Mouse (Mus musculus): Measurements from ENCODE around the gene Zdhhc20. TPM values are rescaled to one million over a fixed set of nuclear protein-coding genes. Genes with fewer than 3 reads are reported as not detected.
"Not testable (repeated sequence)": the region's sequence is repeated elsewhere in the genome, so short reads cannot be mapped to it uniquely, and the experiment has no call there.

Gene Zdhhc20
- total RNA-seq, 2 experiments from 2014 or later = 6.9 to 10.9 TPM

- intact Hi-C loops (cut with DNase I); DNase-seq (ENCODE audit: low spot score): not testable (repeated sequence)
These were observed 42.0 kb downstream of the Zdhhc20 start for GRCm38 (mm10) chr14:57848061-57848460.

DNA sequence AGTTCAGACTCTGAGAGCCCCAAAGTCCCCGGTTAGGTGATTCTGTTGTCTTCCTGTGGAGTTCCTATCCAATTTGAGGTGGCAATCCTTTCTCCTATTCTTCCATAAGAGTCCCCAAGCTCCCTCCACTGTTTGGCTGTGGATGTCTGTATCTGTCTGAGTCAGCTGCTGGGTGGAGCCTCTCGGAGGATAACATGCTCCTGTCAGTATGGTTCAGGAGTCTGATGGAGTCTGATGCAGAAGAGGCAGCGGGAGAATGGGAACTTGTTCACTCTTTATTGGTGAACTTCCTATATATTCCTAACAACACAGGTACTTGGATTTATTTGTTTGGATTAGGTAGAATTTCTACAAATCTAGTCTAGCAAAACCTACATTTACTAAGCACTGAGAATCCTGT lies 45.5 kb downstream of the Zdhhc20 start:
- intact Hi-C loops (cut with DNase I) = no loop called here
- DNase-seq (ENCODE audit: low spot score) = no peak

GRCm38 (mm10) chr14:57835157-57835556 lies 54.9 kb downstream of the Zdhhc20 start:
- DNase-seq (ENCODE audit: low spot score) = no peak
- intact Hi-C loops (cut with DNase I) = no loop called here

DNA sequence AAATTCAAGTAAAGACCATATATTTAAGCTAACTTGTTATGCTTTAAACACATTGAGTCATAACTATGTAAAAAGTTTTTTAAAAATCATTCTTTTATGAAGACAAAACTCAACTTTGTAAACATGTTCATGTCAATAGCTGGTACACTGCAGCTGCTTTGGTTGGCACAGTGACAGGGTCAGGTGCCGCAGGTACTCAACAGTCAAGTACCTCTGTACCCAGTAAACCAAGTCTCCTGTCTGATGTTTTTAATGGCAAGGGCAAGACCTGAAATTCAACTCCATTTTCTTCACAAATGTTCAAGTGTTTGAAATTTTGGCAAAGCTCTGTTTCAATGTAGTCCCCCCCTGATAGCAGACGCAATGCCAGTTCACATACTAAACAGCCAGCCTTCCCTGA lies 56.5 kb downstream of the Zdhhc20 start:
- no peak for DNase-seq (ENCODE audit: low spot score)
- intact Hi-C loops (cut with DNase I) = no loop called here

- DNase-seq (ENCODE audit: low spot score) = no peak
- intact Hi-C loops (cut with DNase I) = loop anchor here (5.0 kb wide), 3 partner anchors 60 to 145 kb away; no protein-coding TSS in a partner anchor
These were observed 62.8 kb downstream of the Zdhhc20 start for GRCm38 (mm10) chr14:57827284-57827683.

DNA sequence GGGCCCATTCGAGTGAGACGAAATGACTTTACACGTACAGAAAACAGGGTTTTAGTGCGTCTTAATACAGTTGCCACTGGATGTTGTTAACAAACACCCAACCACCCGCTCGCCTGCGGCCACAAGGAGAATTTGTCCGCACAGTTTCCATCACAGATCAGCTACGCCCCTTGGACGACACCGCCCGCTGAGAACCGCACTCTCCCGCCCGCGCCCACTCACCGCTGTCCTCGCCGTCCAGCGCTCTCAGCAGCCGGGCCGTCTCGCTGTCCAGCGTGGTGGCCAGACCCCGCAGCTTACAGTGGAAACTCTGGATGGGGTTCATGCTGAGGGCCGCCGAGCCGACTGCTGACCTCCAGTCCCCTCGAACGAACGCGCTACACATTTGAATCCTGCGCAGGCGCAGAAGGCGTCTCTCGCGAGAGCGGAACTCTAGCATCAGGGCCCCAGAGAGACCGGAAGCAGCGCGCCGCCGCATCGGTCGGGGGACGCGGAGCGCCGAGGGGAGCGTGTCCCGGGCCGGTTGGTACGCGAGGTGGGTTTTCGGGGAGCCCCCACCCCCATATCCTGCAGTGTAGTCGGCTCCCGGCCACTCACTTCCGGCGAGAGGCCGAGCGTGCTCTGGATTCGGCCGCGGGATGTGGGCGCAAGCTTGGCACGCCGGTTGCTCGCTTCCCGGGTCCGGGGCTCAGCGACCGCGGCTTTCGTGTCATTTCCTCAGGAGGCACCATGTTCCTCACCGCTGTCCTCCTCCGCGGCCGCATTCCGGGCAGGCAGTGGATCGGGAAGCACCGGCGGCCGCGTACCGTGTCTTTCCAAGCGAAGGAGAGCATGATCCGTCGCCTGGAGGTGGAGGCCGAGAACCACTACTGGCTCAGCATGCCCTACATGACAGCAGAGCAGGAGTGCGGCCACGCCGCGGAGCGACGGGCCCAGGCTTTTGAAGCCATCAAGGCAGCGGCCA lies 64.0 kb downstream of the Zdhhc20 start, which contains the start of the genes Ska3 and Mrpl57:
Ska3 (minus strand) TSS at position 398 of the 964 bp plus-strand sequence.
Mrpl57 (plus strand) TSS at position 447 of the 964 bp plus-strand sequence.
- DNase-seq (ENCODE audit: low spot score) = peak; percentile 84
- intact Hi-C loops (cut with DNase I) = loop anchor here (5.0 kb wide), 3 partner anchors 61 to 144 kb away; no protein-coding TSS in a partner anchor

GRCm38 (mm10) chr14:57820839-57821238 lies 69.2 kb downstream of the Zdhhc20 start:
- DNase-seq (ENCODE audit: low spot score) = no peak
- intact Hi-C loops (cut with DNase I) = no loop called here

DNA sequence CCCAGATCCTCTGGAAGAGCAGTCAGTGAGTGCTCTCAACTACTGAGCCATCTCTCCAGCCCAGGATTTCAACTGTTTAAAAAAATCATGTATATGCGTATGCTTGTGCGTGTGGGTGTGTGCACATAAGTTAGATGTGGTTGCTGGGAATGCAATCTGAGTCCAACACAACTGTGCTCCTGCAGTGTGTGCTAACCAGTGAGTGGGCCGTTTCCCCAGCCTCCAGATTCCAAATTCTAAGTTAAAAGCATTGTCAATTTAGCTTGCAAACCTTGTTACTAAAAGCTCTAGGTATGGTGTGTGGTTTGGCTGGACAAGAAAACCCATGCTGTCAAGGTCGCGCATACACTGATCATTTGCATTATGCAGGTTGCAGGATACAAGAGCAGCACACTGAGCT lies 78.2 kb downstream of the Zdhhc20 start:
- no peak for DNase-seq (ENCODE audit: low spot score)
- intact Hi-C loops (cut with DNase I) = no loop called here

GRCm38 (mm10) chr14:57810886-57811285 lies 79.2 kb downstream of the Zdhhc20 start:
- intact Hi-C loops (cut with DNase I) = no loop called here
- DNase-seq (ENCODE audit: low spot score) = no peak

DNA sequence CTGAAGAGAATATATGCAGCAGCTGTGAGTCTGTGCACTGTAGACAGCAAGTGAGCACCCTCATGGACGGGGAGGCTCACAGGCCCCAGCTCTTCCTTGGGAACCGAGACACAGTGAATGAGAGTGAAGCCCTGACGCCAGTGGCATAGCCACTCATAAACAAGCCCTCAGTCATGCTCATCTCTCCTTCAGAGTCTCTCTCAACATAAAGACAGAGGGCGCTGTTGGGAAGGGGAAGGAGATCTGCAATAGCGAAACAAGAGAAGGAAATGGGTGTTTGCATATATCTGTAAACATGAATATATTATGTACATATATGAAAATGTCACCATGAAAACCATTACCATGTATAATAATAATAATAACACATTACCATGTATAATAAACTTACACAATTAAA lies 81.5 kb downstream of the Zdhhc20 start:
- DNase-seq (ENCODE audit: low spot score) = no peak
- intact Hi-C loops (cut with DNase I) = no loop called here

GRCm38 (mm10) chr14:57803731-57804130 lies 86.3 kb downstream of the Zdhhc20 start:
- no peak for DNase-seq (ENCODE audit: low spot score)
- intact Hi-C loops (cut with DNase I) = no loop called here

GRCm38 (mm10) chr14:57797991-57798931 lies 91.8 kb downstream of the Zdhhc20 start, which contains the start of gene Sap18:
TSS of gene Sap18 (plus strand) at chr14:57798180.
- intact Hi-C loops (cut with DNase I) = loop anchor here (2.0 to 10.0 kb wide), 2 partner anchors 53 to 113 kb away; no protein-coding TSS in a partner anchor
- peak; percentile 97 for DNase-seq (ENCODE audit: low spot score)

DNA sequence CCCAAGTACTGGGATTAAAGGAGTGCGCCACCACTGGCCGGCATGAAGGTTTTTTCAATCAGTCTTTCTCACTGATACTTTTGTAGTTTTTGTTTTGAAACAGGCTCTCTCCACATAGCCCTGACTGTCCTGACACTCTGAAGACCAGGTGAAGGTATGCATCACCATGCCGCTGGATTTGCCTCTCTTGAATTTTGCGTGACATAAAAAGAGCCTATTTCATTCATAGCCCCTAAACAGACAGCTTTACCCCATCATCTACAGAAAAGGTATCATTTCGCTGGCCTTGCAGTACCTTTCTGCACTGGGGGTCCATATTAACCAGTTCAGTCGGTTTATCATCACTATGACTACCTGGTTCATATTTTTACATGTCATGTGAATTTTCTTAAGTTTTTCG lies 92.5 kb downstream of the Zdhhc20 start:
- intact Hi-C loops (cut with DNase I) = loop anchor here (10.0 kb wide), 1 partner anchor 113 kb away; no protein-coding TSS in a partner anchor

DNA sequence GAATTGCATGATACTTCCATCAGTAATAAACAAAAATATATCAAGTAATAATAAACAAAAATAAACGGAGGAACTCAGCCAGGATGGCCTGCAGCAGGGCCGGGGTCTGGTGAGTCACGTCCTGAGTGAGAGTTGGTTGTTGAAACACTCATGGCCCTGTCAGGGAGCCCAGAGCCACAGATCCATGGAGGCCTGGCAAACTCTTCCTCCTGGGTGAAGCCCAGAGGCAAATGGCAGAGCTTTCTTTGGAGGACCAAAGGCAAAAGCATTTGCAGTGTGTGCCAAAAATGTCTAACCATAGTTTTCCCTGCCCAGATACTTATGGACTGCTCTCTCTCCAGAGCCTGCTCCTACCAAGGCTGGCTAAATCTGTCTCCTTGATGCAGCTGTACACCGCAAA lies 98.9 kb downstream of the Zdhhc20 start:
- DNase-seq (ENCODE audit: low spot score) = no peak
- intact Hi-C loops (cut with DNase I) = loop anchor here (10.0 kb wide), 1 partner anchor 106 kb away; no protein-coding TSS in a partner anchor

More for the DNA sequence above, 92.5 kb downstream of the Zdhhc20 start:
- DNase-seq (ENCODE audit: low spot score) = no peak

- intact Hi-C loops (cut with DNase I) = loop anchor here (10.0 kb wide), 1 partner anchor 105 kb away; no protein-coding TSS in a partner anchor
- DNase-seq (ENCODE audit: low spot score) = no peak
These were observed 100.3 kb downstream of the Zdhhc20 start for GRCm38 (mm10) chr14:57789759-57790158.

- no peak for DNase-seq (ENCODE audit: low spot score)
- intact Hi-C loops (cut with DNase I) = no loop called here
These were observed 100.8 kb downstream of the Zdhhc20 start for GRCm38 (mm10) chr14:57789311-57789710.

DNA sequence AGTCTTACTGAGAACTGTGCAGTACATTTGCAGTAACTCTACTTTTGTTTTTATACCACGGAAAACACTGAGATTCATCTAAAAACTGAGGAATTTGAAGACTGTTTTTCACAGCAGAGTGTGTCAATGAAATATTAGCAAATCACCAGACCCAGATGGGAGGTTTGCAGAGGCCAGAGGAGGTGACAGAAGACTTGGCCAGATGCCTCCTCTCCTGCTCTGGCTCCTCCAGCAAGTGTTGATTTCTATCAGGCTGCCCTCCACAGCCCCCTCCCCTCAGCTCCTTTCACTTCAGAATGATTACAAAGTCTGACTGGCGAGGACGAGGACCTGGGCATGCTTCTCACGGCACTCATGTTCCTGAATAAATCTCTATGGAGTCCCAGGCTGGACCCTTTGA lies 102.7 kb downstream of the Zdhhc20 start:
- DNase-seq (ENCODE audit: low spot score) = no peak
- intact Hi-C loops (cut with DNase I) = no loop called here
